Mouse (Mus musculus) MEL (cell line): ENCODE results near the gene Usp20. TPM values are rescaled to one million over a fixed set of nuclear protein-coding genes. Genes with fewer than 3 reads are reported as not detected.

Source experiments
- DNase-seq: peaks from one replicate; pipeline ENCODE4 v3.0.0; 2011; ENCODE audit warnings: low read depth, low spot score
- H3K27ac ChIP-seq: 2 replicates; pipeline ENCODE4 v1.5.1; 2012; ENCODE audit warnings: low read depth, mild to moderate bottlenecking, control low read depth, low read length, moderate library complexity; ENCODE audit not compliant: control insufficient read depth
- H3K27me3 ChIP-seq, 2 experiments: fragments of 150-350 bp in 1 of 2; sonication (generic) in 1 of 2; 2 replicates each; pipeline ENCODE4 v1.6.1; 2012; ENCODE audit warnings: low read length in 2 of 2, mild to moderate bottlenecking in 2 of 2, improper control_type of control experiment in 1 of 2, moderate library complexity in 1 of 2; ENCODE audit not compliant: insufficient read depth in 2 of 2, control insufficient read depth in 1 of 2
- H3K36me3 ChIP-seq, 2 experiments: 2 replicates each; pipeline ENCODE4 v1.6.1; 2012 to 2014; ENCODE audit warnings: low read length in 2 of 2, improper control_type of control experiment in 1 of 2, inconsistent platforms in 1 of 2, mild to moderate bottlenecking in 1 of 2; ENCODE audit not compliant: insufficient read depth in 2 of 2, control insufficient read depth in 1 of 2
- H3K4me1 ChIP-seq, 2 experiments: fragments of 150-350 bp in 1 of 2; sonication (generic) in 1 of 2; 2 replicates each; pipeline ENCODE4 v1.6.1; 2012; ENCODE audit warnings: low read length in 2 of 2, improper control_type of control experiment in 1 of 2, mild to moderate bottlenecking in 1 of 2; ENCODE audit not compliant: insufficient read depth in 2 of 2, control insufficient read depth in 1 of 2
- H3K4me3 ChIP-seq, 2 experiments: fragments of 150-350 bp in 1 of 2; sonication (generic) in 1 of 2; 2 replicates each; pipeline ENCODE4 v1.5.1; 2012; ENCODE audit warnings: low read depth in 2 of 2, low read length in 2 of 2, mild to moderate bottlenecking in 2 of 2, moderate library complexity in 2 of 2, control low read depth in 1 of 2, improper control_type of control experiment in 1 of 2; ENCODE audit not compliant: control insufficient read depth in 1 of 2, insufficient read depth in 1 of 2
- H3K79me2 ChIP-seq: 2 replicates; pipeline ENCODE4 v1.6.1; 2012; ENCODE audit warnings: mild to moderate bottlenecking, low read length, moderate library complexity; ENCODE audit not compliant: control insufficient read depth, poor library complexity, insufficient read depth
- H3K9ac ChIP-seq: 2 replicates; pipeline ENCODE4 v1.6.1; 2012; ENCODE audit warnings: low read depth, mild to moderate bottlenecking, control low read depth, low read length, moderate library complexity; ENCODE audit not compliant: control insufficient read depth, poor library complexity, severe bottlenecking
- H3K9me3 ChIP-seq: fragments of 150-350 bp; sonication (generic); replicated peaks from 2 replicates; pipeline ENCODE4 v1.6.1; 2012; ENCODE audit warnings: mild to moderate bottlenecking, low read length, improper control_type of control experiment, moderate library complexity; ENCODE audit not compliant: insufficient read depth
- BHLHE40 ChIP-seq: IDR thresholded peaks from 2 replicates; pipeline ENCODE4 v1.6.1; 2012; ENCODE audit warnings: low read depth, mild to moderate bottlenecking, inconsistent platforms, low read length, improper control_type of control experiment, borderline replicate concordance
- CTCF ChIP-seq, 3 experiments: IDR thresholded peaks in 2 of 3; conservative IDR thresholded peaks in 1 of 3; 2 replicates each; pipeline ENCODE4 v1.5.1; 2011 to 2012; ENCODE audit warnings: low read length in 3 of 3, low read depth in 2 of 3, mild to moderate bottlenecking in 2 of 3, improper control_type of control experiment in 1 of 3, inconsistent platforms in 1 of 3, mixed read lengths in 1 of 3, moderate library complexity in 1 of 3; ENCODE audit not compliant: control insufficient read depth in 1 of 3, insufficient read depth in 1 of 3, poor library complexity in 1 of 3, severe bottlenecking in 1 of 3
- E2F4 ChIP-seq: IDR thresholded peaks from 2 replicates; pipeline ENCODE4 v1.6.1; 2011; ENCODE audit warnings: low read depth, low read length, improper control_type of control experiment, borderline replicate concordance
- EP300 ChIP-seq, 2 experiments: IDR thresholded peaks; 2 replicates each; pipeline ENCODE4 v1.6.1; 2011; ENCODE audit warnings: improper control_type of control experiment in 2 of 2, low read length in 2 of 2, low read depth in 1 of 2, mild to moderate bottlenecking in 1 of 2
- ETS1 ChIP-seq: IDR thresholded peaks from 2 replicates; pipeline ENCODE4 v1.6.1; 2012; ENCODE audit warnings: low read depth, mild to moderate bottlenecking, inconsistent platforms, low read length, improper control_type of control experiment, moderate library complexity
- GABPA ChIP-seq: IDR thresholded peaks from 2 replicates; pipeline ENCODE4 v1.6.1; 2012; ENCODE audit warnings: low read depth, mild to moderate bottlenecking, inconsistent platforms, low read length, improper control_type of control experiment, moderate library complexity
- MAX ChIP-seq: IDR thresholded peaks from 2 replicates; pipeline ENCODE4 v1.6.1; 2011; ENCODE audit warnings: low read length, improper control_type of control experiment
- NELFE ChIP-seq: IDR thresholded peaks from 2 replicates; pipeline ENCODE4 v1.6.1; 2011; ENCODE audit warnings: low read depth, low read length, improper control_type of control experiment
- NRF1 ChIP-seq: IDR thresholded peaks from 2 replicates; pipeline ENCODE4 v1.6.1; 2014; ENCODE audit warnings: low read depth, mild to moderate bottlenecking, inconsistent platforms, low read length, improper control_type of control experiment, moderate library complexity; ENCODE audit not compliant: poor library complexity, insufficient read depth, severe bottlenecking
- POLR2A ChIP-seq, 2 experiments: IDR thresholded peaks; 2 replicates each; pipeline ENCODE4 v1.6.1; 2011 to 2012; ENCODE audit warnings: low read length in 2 of 2, mild to moderate bottlenecking in 2 of 2, control low read depth in 1 of 2, improper control_type of control experiment in 1 of 2, low read depth in 1 of 2, moderate library complexity in 1 of 2; ENCODE audit not compliant: control insufficient read depth in 1 of 2, insufficient read depth in 1 of 2, poor library complexity in 1 of 2
- POLR2AphosphoS2 ChIP-seq: IDR thresholded peaks from 2 replicates; pipeline ENCODE4 v1.6.1; 2011; ENCODE audit warnings: low read length, improper control_type of control experiment
- POLR2AphosphoS5 ChIP-seq: IDR thresholded peaks from 2 replicates; pipeline ENCODE4 v1.6.1; 2012; ENCODE audit warnings: low read depth, borderline replicate concordance, mild to moderate bottlenecking, inconsistent platforms, low read length, moderate library complexity, mixed read lengths
- RAD21 ChIP-seq: IDR thresholded peaks from 2 replicates; pipeline ENCODE4 v1.6.1; 2011; ENCODE audit warnings: mild to moderate bottlenecking, low read depth, low read length, improper control_type of control experiment
- SIN3A ChIP-seq: IDR thresholded peaks from 2 replicates; pipeline ENCODE4 v1.6.1; 2012; ENCODE audit warnings: low read length, improper control_type of control experiment, inconsistent platforms
- SMC3 ChIP-seq: IDR thresholded peaks from 2 replicates; pipeline ENCODE4 v1.6.1; 2011; ENCODE audit warnings: low read depth, low read length, improper control_type of control experiment
- TAL1 ChIP-seq: IDR thresholded peaks from 2 replicates; pipeline ENCODE4 v1.6.1; 2012; ENCODE audit warnings: mild to moderate bottlenecking, inconsistent platforms, low read length, moderate library complexity, mixed read lengths
- UBTF ChIP-seq: IDR thresholded peaks from 2 replicates; pipeline ENCODE4 v1.6.1; 2012; ENCODE audit warnings: low read depth, mild to moderate bottlenecking, inconsistent platforms, low read length, improper control_type of control experiment, moderate library complexity, borderline replicate concordance; ENCODE audit not compliant: insufficient read depth
- USF1 ChIP-seq: IDR thresholded peaks from 2 replicates; pipeline ENCODE4 v1.6.1; 2014; ENCODE audit warnings: low read depth, mild to moderate bottlenecking, inconsistent platforms, low read length, improper control_type of control experiment, moderate library complexity
- ZC3H11A ChIP-seq: IDR thresholded peaks from 2 replicates; pipeline ENCODE4 v1.6.1; 2012; ENCODE audit warnings: low read depth, mild to moderate bottlenecking, inconsistent platforms, low read length, improper control_type of control experiment
- ZMIZ1 ChIP-seq: IDR thresholded peaks from 2 replicates; pipeline ENCODE4 v1.6.1; 2012; ENCODE audit warnings: low read depth, mild to moderate bottlenecking, inconsistent platforms, low read length, improper control_type of control experiment, moderate library complexity
- polyA plus RNA-seq, 2 experiments: library from polyadenylated mRNA; stranded (reverse) in 1 of 2; unstranded in 1 of 2; fragments of >175 nt in 1 of 2; fragments of >200 nt in 1 of 2; gene quantifications; 2 replicates each; pipeline versions ENCODE4 v1.2.1 to v1.2.4; 2012; ENCODE audit warnings: low replicate concordance in 2 of 2, low read depth in 1 of 2; ENCODE audit not compliant: insufficient read length in 2 of 2, insufficient read depth in 1 of 2, missing spikeins in 1 of 2
- total RNA-seq: library from RNA; depleted of rRNA; stranded (reverse); fragments of 300-350 nt; gene quantifications from 2 replicates; pipeline ENCODE4 v1.2.3, GENCODE M21; 2012

The Usp20 gene
- total and polyA plus RNA-seq, 3 experiments = 9.4 to 10.8 TPM; not detected in 1

- TF ChIP-seq EP300 (IDR thresholded peaks at IDR 0.05; ENCODE audit: low read depth in 1 of 2, low read length in 2 of 2) (no peak), USF1 (no peak), RAD21 (no peak), POLR2AphosphoS2 (no peak), SIN3A (peak; percentile 49), ETS1 (no peak)
- TF ChIP-seq, all 39 proteins: peak for 7
Measured at GRCm38 (mm10) chr2:30985111-30986020, 3.3 kb downstream of the Usp20 start (continued).

- Histone ChIP-seq H3K9me3 (no peaks in the 10 kb centered on the region), H3K36me3 (peaks cover 0 to 5% of the 10 kb centered on the region in 2 experiments; a peak in 2 of 4 replicates)
- TF ChIP-seq ZMIZ1 (no peak), UBTF (no peak), POLR2AphosphoS5 (no peak), BHLHE40 (no peak), EP300 (IDR thresholded peaks at IDR 0.05; ENCODE audit: low read depth in 1 of 2, low read length in 2 of 2) (no peak), SMC3 (no peak), E2F4 (no peak), ZC3H11A (no peak), POLR2A (IDR thresholded peaks at IDR 0.05; ENCODE audit: control insufficient read depth in 1 of 2, insufficient read depth in 1 of 2, low read depth in 1 of 2, low read length in 2 of 2, poor library complexity in 1 of 2) (no peak)
Measured at GRCm38 (mm10) chr2:30990221-30990620, 8.1 kb downstream of the Usp20 start.

GRCm38 (mm10) chr2:30994853-30995252, 12.8 kb downstream of the Usp20 start:
- H3K4me1 ChIP-seq = no peaks in the 10 kb centered on the region
- H3K36me3 ChIP-seq = no peaks in the 10 kb centered on the region
- DNase-seq = no peak
- H3K27me3 ChIP-seq = no peaks in the 10 kb centered on the region
- H3K79me2 ChIP-seq = no peaks in the 10 kb centered on the region
- no peak for TF ChIP-seq TAL1
- no peak for TF ChIP-seq CTCF (IDR thresholded peaks at IDR 0.05 in 2 of 3, conservative IDR thresholded peaks at IDR 0.05 in 1 of 3; ENCODE audit: control insufficient read depth in 1 of 3, insufficient read depth in 1 of 3, low read depth in 2 of 3, low read length in 3 of 3, poor library complexity in 1 of 3, severe bottlenecking in 1 of 3)
- no peak for TF ChIP-seq BHLHE40
- no peak for TF ChIP-seq MAX
- no peak for TF ChIP-seq GABPA
- TF ChIP-seq NRF1 = no peak
- no peak for TF ChIP-seq USF1
- no peak for TF ChIP-seq NELFE
- no peaks in the 10 kb centered on the region for H3K9me3 ChIP-seq
- H3K4me3 ChIP-seq = no peak overlapping the region
- no peak overlapping the region for H3K27ac ChIP-seq
- no peak overlapping the region for H3K9ac ChIP-seq

More at GRCm38 (mm10) chr2:30990221-30990620, 8.1 kb downstream of the Usp20 start:
- Histone ChIP-seq H3K27me3 (no peaks in the 10 kb centered on the region), H3K79me2 (no peaks in the 10 kb centered on the region), H3K4me1 (peaks cover 3 to 9% of the 10 kb centered on the region in 2 experiments), H3K9ac (no peak overlapping the region), H3K4me3 (no peak overlapping the region), H3K27ac (no peak overlapping the region)
- DNase-seq = no peak
